Mouse (Mus musculus) cerebellum, postnatal 14 days (tissue): ENCODE measurements around the gene Spesp1.

ENCODE experiments used
- DNase-seq, 2 experiments: peaks; one replicate each; pipeline ENCODE4 v3.0.0; 2021; ENCODE audit warnings: mixed read lengths in 2 of 2

Spesp1 gene

GRCm38 (mm10) chr9:62245612-62246379 lies 36.2 kb downstream of the Spesp1 start:
- DNase-seq: peak; percentile 57 to 67

- no peak for DNase-seq
Measured at GRCm38 (mm10) chr9:62244612-62245010, 37.4 kb downstream of the Spesp1 start.

- peak; percentile 93 to 96 for DNase-seq
Measured at GRCm38 (mm10) chr9:62243991-62244611, 37.9 kb downstream of the Spesp1 start.

- DNase-seq: no peak
Measured at GRCm38 (mm10) chr9:62240036-62240435, 42.0 kb downstream of the Spesp1 start.

- no peak for DNase-seq
Measured at GRCm38 (mm10) chr9:62237381-62237980, 44.5 kb downstream of the Spesp1 start.

- DNase-seq: no peak
Measured at GRCm38 (mm10) chr9:62235501-62235900, 46.5 kb downstream of the Spesp1 start.

GRCm38 (mm10) chr9:62232649-62233048 lies 49.4 kb downstream of the Spesp1 start:
- DNase-seq: no peak

DNA sequence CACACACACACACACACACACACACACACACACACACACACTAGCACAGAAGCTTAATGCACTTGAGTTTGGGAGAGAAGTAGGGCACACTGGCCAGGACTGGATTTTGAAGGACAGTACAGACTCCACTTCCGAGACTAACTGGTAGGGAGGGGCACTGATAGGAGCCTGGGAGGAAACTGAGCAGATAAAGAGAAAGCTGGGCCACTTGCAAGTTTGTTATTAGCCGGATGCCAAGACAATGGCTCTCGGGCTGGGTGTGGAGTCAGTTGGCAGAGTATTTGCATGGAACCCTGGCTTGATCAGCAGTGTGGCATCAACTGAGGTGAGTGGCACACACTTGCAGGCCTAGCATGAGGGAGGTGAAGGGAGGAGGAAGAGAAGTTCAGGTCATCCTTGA lies 51.0 kb downstream of the Spesp1 start:
- no peak for DNase-seq

GRCm38 (mm10) chr9:62229985-62230384 lies 52.0 kb downstream of the Spesp1 start:
- DNase-seq: no peak

DNA sequence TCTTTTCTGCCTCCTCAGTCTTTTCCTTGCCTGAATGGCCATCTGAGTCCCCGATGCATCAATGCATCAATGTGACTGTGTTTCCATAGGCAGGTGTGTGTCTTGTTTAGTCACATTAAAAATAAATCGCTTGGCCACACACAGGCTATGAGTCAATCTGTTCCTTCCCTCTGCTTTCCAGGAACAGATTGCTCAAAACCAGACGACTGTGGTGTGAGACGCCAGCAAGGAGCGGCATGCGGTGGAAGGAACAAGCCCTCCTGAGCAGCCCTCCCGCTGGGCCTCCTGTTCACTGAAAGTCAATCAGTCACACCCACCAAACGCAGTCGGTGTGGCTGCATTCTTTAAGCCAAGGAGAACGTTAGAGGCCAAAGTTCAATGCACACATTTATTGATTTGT lies 59.5 kb downstream of the Spesp1 start:
- DNase-seq: peak; percentile 93 to 94

DNA sequence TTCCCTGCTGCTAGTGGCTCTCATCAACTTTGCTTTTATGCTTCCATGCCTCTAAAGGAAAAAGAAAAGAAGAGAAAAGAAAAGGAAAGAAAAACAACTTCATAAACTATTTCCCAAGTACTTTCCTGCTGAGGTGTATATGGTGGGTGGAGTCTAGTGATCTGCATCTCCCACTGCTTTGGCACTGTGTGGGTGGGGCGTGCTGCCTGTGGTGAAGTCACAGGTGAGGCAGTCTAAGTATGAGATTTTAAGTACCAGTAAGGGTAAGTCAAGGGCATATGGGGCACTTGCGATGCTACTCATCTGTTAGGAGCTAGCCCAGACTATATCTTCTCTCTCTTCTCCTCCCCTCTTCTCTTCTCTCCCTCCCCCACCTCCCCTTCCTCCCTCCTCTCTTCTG lies 60.0 kb downstream of the Spesp1 start:
- peak; percentile 47 to 53 for DNase-seq
